Mouse (Mus musculus) brain, embryonic 14.5 days (tissue): ENCODE measurements around the gene Nkapl.

ENCODE experiments used
- CTCF ChIP-seq: fragments of 200-500 bp; IDR thresholded peaks from 2 replicates; pipeline ENCODE4 v1.5.1; 2012; ENCODE audit warnings: inconsistent platforms, mild to moderate bottlenecking, moderate library complexity, borderline replicate concordance; ENCODE audit not compliant: insufficient read depth, insufficient read length; ENCODE audit errors: extremely low read depth
- POLR2A ChIP-seq: fragments of 200-500 bp; IDR thresholded peaks from 2 replicates; pipeline ENCODE4 v1.6.1; 2012; ENCODE audit warnings: mild to moderate bottlenecking, inconsistent platforms, borderline replicate concordance; ENCODE audit not compliant: poor library complexity, insufficient read depth, insufficient read length, severe bottlenecking; ENCODE audit errors: extremely low read depth

- TF ChIP-seq POLR2A (no peak), CTCF (no peak)
Observed at GRCm38 (mm10) chr13:21435476-21435875, 32.8 kb downstream of the Nkapl start.
